Mouse (Mus musculus) thymus, adult 2 months (tissue): ENCODE measurements at regions not wholly inside any gene's neighbourhood (a gene's known extent, or its start where the extent isn't known, plus 50 kb on each side); places are given as distances from the start of the nearest gene placed in this dataset.

ENCODE experiments used
- CTCF ChIP-seq: fragments of 200-500 bp; IDR thresholded peaks from 2 replicates; pipeline ENCODE4 v1.5.1; 2012; ENCODE audit warnings: mild to moderate bottlenecking, control low read depth, low read length, moderate library complexity, borderline replicate concordance; ENCODE audit not compliant: control insufficient read depth, poor library complexity, insufficient read depth; ENCODE audit errors: extremely low read depth
- POLR2A ChIP-seq: fragments of 200-500 bp; IDR thresholded peaks from 2 replicates; pipeline ENCODE4 v1.6.1; 2012; ENCODE audit warnings: mild to moderate bottlenecking, low read length, control low read depth, moderate library complexity; ENCODE audit not compliant: control insufficient read depth, poor library complexity, insufficient read depth; ENCODE audit errors: extremely low read depth

DNA sequence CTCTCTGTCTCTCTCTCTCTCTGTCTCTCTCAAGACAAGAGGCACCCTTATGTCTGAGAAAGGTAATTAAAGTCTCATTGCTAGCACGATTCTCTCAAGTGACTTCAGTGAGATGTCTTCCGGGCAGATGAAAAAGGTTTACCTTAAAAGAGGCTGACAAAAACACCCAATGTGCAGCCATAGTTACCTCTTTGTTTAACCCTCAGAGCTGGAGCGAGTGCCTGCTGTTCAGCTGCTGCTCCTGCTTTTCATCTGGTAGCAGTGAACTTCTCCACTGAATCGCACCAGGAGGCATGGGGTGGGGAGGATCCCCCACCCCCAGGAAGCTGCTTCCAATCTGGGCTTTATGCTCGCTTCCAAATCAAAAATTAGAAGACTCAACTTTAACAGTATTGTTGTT is 896.0 kb downstream of the Tmem114 start:
- TF ChIP-seq CTCF (no peak), POLR2A (no peak)
